Mouse (Mus musculus) C2C12 (cell line): Measurements from ENCODE around the gene Rdh8. TPM values are rescaled to one million over a fixed set of nuclear protein-coding genes. Genes with fewer than 3 reads are reported as not detected.

Experiments used
- H3K27me3 ChIP-seq: one replicate; pipeline ENCODE4 v1.6.1; 2011; ENCODE audit not compliant: control insufficient read depth, insufficient read depth, insufficient read length
- H3K36me3 ChIP-seq: one replicate; pipeline ENCODE4 v1.6.1; 2011; ENCODE audit not compliant: control insufficient read depth, insufficient read depth
- H3K4me3 ChIP-seq: one replicate; pipeline ENCODE4 v1.5.1; 2011; ENCODE audit warnings: mild to moderate bottlenecking, control low read depth; ENCODE audit not compliant: poor library complexity, insufficient read depth, severe bottlenecking
- H3K79me2 ChIP-seq: one replicate; pipeline ENCODE4 v1.6.1; 2011; ENCODE audit not compliant: control insufficient read depth, insufficient read depth
- H3K79me3 ChIP-seq: one replicate; pipeline ENCODE4 v1.6.1; 2011; ENCODE audit warnings: low read depth, control low read depth
- H3ac ChIP-seq: one replicate; pipeline ENCODE3; 2011; ENCODE audit warnings: low read depth; ENCODE audit not compliant: control insufficient read depth, insufficient read length
- CEBPB ChIP-seq: IDR thresholded peaks from one replicate; pipeline ENCODE4 v1.6.1; 2011; ENCODE audit warnings: low read depth, mild to moderate bottlenecking, control low read depth, moderate library complexity
- CTCF ChIP-seq: IDR thresholded peaks from one replicate; pipeline ENCODE4 v1.5.1; 2011; ENCODE audit not compliant: control insufficient read depth, insufficient read depth, insufficient read length
- FOSL1 ChIP-seq: IDR thresholded peaks from one replicate; pipeline ENCODE4 v1.8.0; 2011; ENCODE audit warnings: mild to moderate bottlenecking, low read length; ENCODE audit not compliant: poor library complexity, insufficient read depth, severe bottlenecking
- MAX ChIP-seq: IDR thresholded peaks from one replicate; pipeline ENCODE4 v1.6.1; 2011; ENCODE audit warnings: mild to moderate bottlenecking, control low read depth
- MYOD1 ChIP-seq: IDR thresholded peaks from one replicate; pipeline ENCODE4 v1.6.1; 2011; ENCODE audit warnings: low read depth; ENCODE audit not compliant: control insufficient read depth, insufficient read length
- MYOG ChIP-seq: IDR thresholded peaks from one replicate; pipeline ENCODE4 v1.6.1; 2011; ENCODE audit not compliant: control insufficient read depth, insufficient read length; ENCODE audit errors: extremely low read depth
- USF1 ChIP-seq: IDR thresholded peaks from one replicate; pipeline ENCODE4 v1.6.1; 2011; ENCODE audit warnings: low read depth, mild to moderate bottlenecking, control low read depth, moderate library complexity
- polyA plus RNA-seq: library from polyadenylated mRNA; unstranded; fragments of >200 nt; fragmentation: generic; extraction: Trizol; gene quantifications from one replicate; pipeline ENCODE4 v1.2.1, GENCODE M21; 2012; ENCODE audit warnings: missing spikeins

The Rdh8 gene
- polyA plus RNA-seq, 1 experiment = not detected

- no peak overlapping the region for H3K4me3 ChIP-seq
- TF ChIP-seq MAX (no peak), CEBPB (no peak), CTCF (no peak), USF1 (no peak), MYOD1 (no peak), FOSL1 (no peak), MYOG (no peak)
- H3K79me3 ChIP-seq = no peaks in the 10 kb centered on the region
- H3K79me2 ChIP-seq = no peaks in the 10 kb centered on the region
- no peaks in the 10 kb centered on the region for H3K27me3 ChIP-seq
- no peaks in the 10 kb centered on the region for H3K36me3 ChIP-seq
- no peak overlapping the region for H3ac ChIP-seq
Observed at GRCm38 (mm10) chr9:20794108-20794806, 24.0 kb upstream of the Rdh8 start.

GRCm38 (mm10) chr9:20804266-20805158 lies 13.8 kb upstream of the Rdh8 start:
- Histone ChIP-seq H3K27me3 (no peaks in the 10 kb centered on the region), H3K79me3 (no peaks in the 10 kb centered on the region), H3K79me2 (no peaks in the 10 kb centered on the region), H3ac (no peak overlapping the region), H3K36me3 (no peaks in the 10 kb centered on the region), H3K4me3 (no peak overlapping the region)
- no peak for TF ChIP-seq CEBPB
- TF ChIP-seq FOSL1 = no peak
- peak; percentile 77 for TF ChIP-seq CTCF

- no peak overlapping the region for H3K4me3 ChIP-seq
- H3ac ChIP-seq = no peak overlapping the region
- H3K36me3 ChIP-seq = no peaks in the 10 kb centered on the region
- TF ChIP-seq CEBPB (no peak), MAX (no peak), USF1 (no peak), MYOG (no peak), CTCF (no peak), FOSL1 (no peak), MYOD1 (no peak)
- H3K79me2 ChIP-seq = no peaks in the 10 kb centered on the region
- no peaks in the 10 kb centered on the region for H3K79me3 ChIP-seq
- H3K27me3 ChIP-seq = no peaks in the 10 kb centered on the region
Observed at GRCm38 (mm10) chr9:20805159-20805495, 13.2 kb upstream of the Rdh8 start.

- Histone ChIP-seq H3K36me3 (no peaks in the 10 kb centered on the region), H3K27me3 (no peaks in the 10 kb centered on the region), H3ac (no peak overlapping the region), H3K4me3 (no peak overlapping the region), H3K79me2 (no peaks in the 10 kb centered on the region), H3K79me3 (no peaks in the 10 kb centered on the region)
- no peak for TF ChIP-seq CTCF
- TF ChIP-seq FOSL1 = no peak
Observed at GRCm38 (mm10) chr9:20805706-20806105, 12.6 kb upstream of the Rdh8 start.

GRCm38 (mm10) chr9:20810271-20810670 lies 8.0 kb upstream of the Rdh8 start:
- H3K27me3 ChIP-seq = no peaks in the 10 kb centered on the region
- no peak overlapping the region for H3K4me3 ChIP-seq
- no peaks in the 10 kb centered on the region for H3K79me3 ChIP-seq
- H3K79me2 ChIP-seq = no peaks in the 10 kb centered on the region
- H3K36me3 ChIP-seq = no peaks in the 10 kb centered on the region
- TF ChIP-seq CEBPB (no peak), MYOG (no peak), USF1 (no peak), CTCF (no peak), FOSL1 (no peak), MAX (no peak), MYOD1 (no peak)
- H3ac ChIP-seq = no peak overlapping the region
